Mouse (Mus musculus) ES-CJ7 (cell line): ENCODE results near the gene Rps12-ps3.
A peak's percentile ranks its signal among the peaks of the same experiment; 100 is the strongest.

ENCODE experiments used
- DNase-seq: peaks from one replicate; pipeline ENCODE4 v3.0.0; 2011; ENCODE audit warnings: low read depth, low spot score

Gene Rps12-ps3

GRCm38 (mm10) chr19:59351151-59351889 lies 29.2 kb downstream of the Rps12-ps3 start:
- no peak for DNase-seq

- DNase-seq = no peak
Observed at GRCm38 (mm10) chr19:59352760-59353159, 30.7 kb downstream of the Rps12-ps3 start.

GRCm38 (mm10) chr19:59354906-59355305 lies 32.8 kb downstream of the Rps12-ps3 start:
- no peak for DNase-seq

- no peak for DNase-seq
Observed at GRCm38 (mm10) chr19:59356388-59356787, 34.3 kb downstream of the Rps12-ps3 start.

GRCm38 (mm10) chr19:59356843-59357595 lies 34.9 kb downstream of the Rps12-ps3 start:
- no peak for DNase-seq

GRCm38 (mm10) chr19:59357878-59358277 lies 35.8 kb downstream of the Rps12-ps3 start:
- DNase-seq = no peak

GRCm38 (mm10) chr19:59359202-59359601 lies 37.1 kb downstream of the Rps12-ps3 start:
- DNase-seq = no peak

GRCm38 (mm10) chr19:59360486-59360896 lies 38.4 kb downstream of the Rps12-ps3 start:
- no peak for DNase-seq

GRCm38 (mm10) chr19:59362646-59363045 lies 40.6 kb downstream of the Rps12-ps3 start:
- no peak for DNase-seq

GRCm38 (mm10) chr19:59363666-59364065 lies 41.6 kb downstream of the Rps12-ps3 start:
- no peak for DNase-seq

- DNase-seq = no peak
Observed at GRCm38 (mm10) chr19:59366724-59367123, 44.6 kb downstream of the Rps12-ps3 start.

GRCm38 (mm10) chr19:59367892-59368291 lies 45.8 kb downstream of the Rps12-ps3 start:
- DNase-seq = no peak

- DNase-seq = peak; percentile 16
Observed at GRCm38 (mm10) chr19:59371016-59371415, 48.9 kb downstream of the Rps12-ps3 start.
